Mouse (Mus musculus): ENCODE measurements at regions not wholly inside any gene's neighbourhood (a gene's known extent, or its start where the extent isn't known, plus 50 kb on each side); places are given as distances from the start of the nearest gene placed in this dataset.

GRCm38 (mm10) chr7:36090291-36091123 is 287.7 kb upstream of the Zfp507 start:
- ATAC-seq = no peak
- H3K27ac ChIP-seq (ENCODE audit: low read depth, low read length) = no peak overlapping the region
- no peaks in the 10 kb centered on the region for H3K27me3 ChIP-seq (replicated peaks; ENCODE audit: control insufficient read depth, insufficient read depth, low read length)
- no peaks in the 10 kb centered on the region for H3K4me1 ChIP-seq (ENCODE audit: control insufficient read depth, insufficient read depth, low read depth, low read length)
- H3K36me3 ChIP-seq (ENCODE audit: control insufficient read depth, insufficient read depth, low read length) = no peaks in the 10 kb centered on the region
- no peak overlapping the region for H3K4me2 ChIP-seq (ENCODE audit: low read length)
- no peaks in the 10 kb centered on the region for H3K9me3 ChIP-seq (ENCODE audit: control insufficient read depth, low read length)
- no peak overlapping the region for H3K4me3 ChIP-seq (ENCODE audit: low read length)
- WGBS = 55% methylated on average over 22 of the region's 22 CpGs
- no peak overlapping the region for H3K9ac ChIP-seq (ENCODE audit: low read depth, low read length)

DNA sequence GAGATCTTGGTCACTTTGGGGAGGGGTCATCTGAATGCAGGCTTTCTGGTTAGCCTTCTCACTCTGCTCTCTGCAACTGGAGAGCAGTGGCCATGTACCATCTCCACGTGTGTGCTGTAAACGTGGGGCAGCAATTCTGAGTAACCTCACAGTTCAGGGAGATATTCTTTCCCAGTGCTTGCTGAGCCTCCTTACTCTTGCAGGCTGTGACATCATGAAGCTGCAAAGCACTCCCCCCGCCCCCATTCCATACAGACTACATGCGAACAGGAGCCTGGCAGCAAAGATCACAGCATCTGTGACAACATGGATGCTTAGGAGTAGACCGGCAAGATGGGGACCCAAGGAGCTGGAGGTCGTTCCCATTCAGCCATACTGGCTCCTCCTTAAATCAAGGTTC is 284.8 kb upstream of the Zfp507 start:
- Histone ChIP-seq H3K4me3 (ENCODE audit: low read length) (no peak overlapping the region), H3K4me1 (ENCODE audit: control insufficient read depth, insufficient read depth, low read depth, low read length) (no peaks in the 10 kb centered on the region), H3K27me3 (replicated peaks; ENCODE audit: control insufficient read depth, insufficient read depth, low read length) (no peaks in the 10 kb centered on the region), H3K9me3 (ENCODE audit: control insufficient read depth, low read length) (no peaks in the 10 kb centered on the region), H3K36me3 (ENCODE audit: control insufficient read depth, insufficient read depth, low read length) (no peaks in the 10 kb centered on the region), H3K27ac (ENCODE audit: low read depth, low read length) (no peak overlapping the region), H3K4me2 (ENCODE audit: low read length) (no peak overlapping the region), H3K9ac (ENCODE audit: low read depth, low read length) (no peak overlapping the region)
- ATAC-seq = no peak
- 89% methylated on average over 6 of the region's 6 CpGs for WGBS

- H3K4me1 ChIP-seq (ENCODE audit: control insufficient read depth, insufficient read depth, low read depth, low read length) = peaks cover 10% of the 10 kb centered on the region
- H3K4me2 ChIP-seq (ENCODE audit: low read length) = no peak overlapping the region
- no peak overlapping the region for H3K9ac ChIP-seq (ENCODE audit: low read depth, low read length)
- no peaks in the 10 kb centered on the region for H3K9me3 ChIP-seq (ENCODE audit: control insufficient read depth, low read length)
- no peak overlapping the region for H3K4me3 ChIP-seq (ENCODE audit: low read length)
- WGBS = 57% methylated on average over 5 of the region's 6 CpGs
- H3K27me3 ChIP-seq (replicated peaks; ENCODE audit: control insufficient read depth, insufficient read depth, low read length) = no peaks in the 10 kb centered on the region
- no peak for ATAC-seq
- no peaks in the 10 kb centered on the region for H3K36me3 ChIP-seq (ENCODE audit: control insufficient read depth, insufficient read depth, low read length)
- H3K27ac ChIP-seq (ENCODE audit: low read depth, low read length) = no peak overlapping the region
Measured at GRCm38 (mm10) chr7:36078666-36079065, 275.9 kb upstream of the Zfp507 start.

- WGBS = 48% methylated on average over 11 of the region's 11 CpGs
- no peaks in the 10 kb centered on the region for H3K9me3 ChIP-seq (ENCODE audit: control insufficient read depth, low read length)
- no peak overlapping the region for H3K4me3 ChIP-seq (ENCODE audit: low read length)
- no peaks in the 10 kb centered on the region for H3K27me3 ChIP-seq (replicated peaks; ENCODE audit: control insufficient read depth, insufficient read depth, low read length)
- no peaks in the 10 kb centered on the region for H3K36me3 ChIP-seq (ENCODE audit: control insufficient read depth, insufficient read depth, low read length)
- no peak overlapping the region for H3K4me2 ChIP-seq (ENCODE audit: low read length)
- no peak for ATAC-seq
- H3K27ac ChIP-seq (ENCODE audit: low read depth, low read length) = no peak overlapping the region
- peaks cover 12% of the 10 kb centered on the region for H3K4me1 ChIP-seq (ENCODE audit: control insufficient read depth, insufficient read depth, low read depth, low read length)
- no peak overlapping the region for H3K9ac ChIP-seq (ENCODE audit: low read depth, low read length)
Measured at GRCm38 (mm10) chr7:36078089-36078654, 275.4 kb upstream of the Zfp507 start.

DNA sequence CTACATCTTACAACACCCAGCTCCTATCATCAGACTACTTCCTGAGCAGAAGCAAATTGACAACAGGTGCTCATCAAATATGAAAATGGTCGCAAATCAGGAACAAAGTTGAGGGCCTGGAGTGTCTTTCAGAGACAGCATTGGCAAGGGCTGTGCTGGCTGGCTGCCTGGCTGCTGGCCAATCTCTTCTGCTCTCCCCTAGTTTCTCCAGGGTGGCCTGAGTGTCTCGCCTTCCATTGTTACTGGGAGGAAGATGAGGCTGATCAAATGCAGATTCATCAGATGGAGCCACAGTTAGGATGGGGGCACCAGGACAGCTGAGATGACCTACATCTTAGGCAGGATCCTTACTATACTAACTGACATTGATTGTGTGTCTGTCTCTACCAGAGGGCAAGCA is 274.5 kb upstream of the Zfp507 start:
- Histone ChIP-seq H3K9me3 (ENCODE audit: control insufficient read depth, low read length) (no peaks in the 10 kb centered on the region), H3K27ac (ENCODE audit: low read depth, low read length) (no peak overlapping the region), H3K4me3 (ENCODE audit: low read length) (no peak overlapping the region), H3K4me2 (ENCODE audit: low read length) (no peak overlapping the region), H3K9ac (ENCODE audit: low read depth, low read length) (no peak overlapping the region), H3K27me3 (replicated peaks; ENCODE audit: control insufficient read depth, insufficient read depth, low read length) (no peaks in the 10 kb centered on the region), H3K4me1 (ENCODE audit: control insufficient read depth, insufficient read depth, low read depth, low read length) (peaks cover 14% of the 10 kb centered on the region), H3K36me3 (ENCODE audit: control insufficient read depth, insufficient read depth, low read length) (no peaks in the 10 kb centered on the region)
- ATAC-seq = no peak
- WGBS = 49% methylated on average over 2 of the region's 2 CpGs

DNA sequence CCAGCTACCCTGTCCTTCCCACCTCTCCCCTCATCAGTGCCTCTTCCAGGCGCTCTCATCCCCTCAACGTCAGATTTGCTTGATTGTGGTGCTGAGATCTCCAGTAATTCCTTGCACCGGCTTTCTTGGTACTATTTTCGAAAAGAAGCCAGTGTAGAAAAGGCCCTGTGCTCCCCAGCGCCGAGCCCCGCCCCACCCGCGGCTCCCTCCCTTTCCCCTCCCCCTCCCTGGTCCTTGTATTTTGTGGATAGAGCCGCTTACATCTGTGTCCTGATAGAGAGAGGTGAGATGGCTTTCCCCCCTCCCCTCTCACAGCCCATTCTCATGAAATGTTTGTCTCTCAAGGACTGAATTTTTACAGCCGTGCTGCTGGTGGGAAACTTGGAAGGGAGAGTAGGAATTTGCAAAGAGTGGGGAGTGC is 273.2 kb upstream of the Zfp507 start:
- Histone ChIP-seq H3K4me3 (ENCODE audit: low read length) (peak overlapping the region; percentile 7; the same call in 1 of the 2 replicates), H3K27ac (ENCODE audit: low read depth, low read length) (peak overlapping the region; percentile 8; the same call in 1 of the 2 replicates), H3K4me1 (ENCODE audit: control insufficient read depth, insufficient read depth, low read depth, low read length) (peaks cover 16% of the 10 kb centered on the region), H3K9me3 (ENCODE audit: control insufficient read depth, low read length) (no peaks in the 10 kb centered on the region), H3K36me3 (ENCODE audit: control insufficient read depth, insufficient read depth, low read length) (no peaks in the 10 kb centered on the region), H3K27me3 (replicated peaks; ENCODE audit: control insufficient read depth, insufficient read depth, low read length) (no peaks in the 10 kb centered on the region), H3K4me2 (ENCODE audit: low read length) (peak overlapping the region; percentile 36), H3K9ac (ENCODE audit: low read depth, low read length) (peak overlapping the region; percentile 46)
- no peak for ATAC-seq
- WGBS = 2% methylated on average over 11 of the region's 11 CpGs

DNA sequence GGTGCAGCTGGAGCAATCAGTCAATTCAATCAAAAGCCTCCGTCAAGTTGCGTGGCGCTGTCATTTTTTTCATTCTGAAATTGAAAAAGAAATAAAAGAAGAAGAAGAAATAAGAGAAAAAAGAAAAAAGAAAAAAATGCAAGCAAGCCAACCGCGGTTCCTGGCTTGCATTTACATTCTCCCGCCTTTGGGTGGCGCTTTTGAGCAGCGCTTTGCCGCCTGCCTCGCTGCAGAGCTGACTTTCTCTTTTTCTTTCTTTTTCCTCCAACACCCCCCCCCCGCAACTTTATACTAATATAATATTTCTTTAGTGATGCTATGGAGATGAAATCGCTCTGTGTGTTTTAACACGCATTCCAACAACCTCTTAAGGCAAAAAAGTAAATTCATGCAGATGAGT is 269.0 kb upstream of the Zfp507 start:
- Histone ChIP-seq H3K9me3 (ENCODE audit: control insufficient read depth, low read length) (no peaks in the 10 kb centered on the region), H3K27ac (ENCODE audit: low read depth, low read length) (no peak overlapping the region), H3K27me3 (replicated peaks; ENCODE audit: control insufficient read depth, insufficient read depth, low read length) (peaks cover 5% of the 10 kb centered on the region; the same call in 1 of the 2 replicates), H3K9ac (ENCODE audit: low read depth, low read length) (no peak overlapping the region), H3K4me1 (ENCODE audit: control insufficient read depth, insufficient read depth, low read depth, low read length) (peaks cover 13% of the 10 kb centered on the region), H3K36me3 (ENCODE audit: control insufficient read depth, insufficient read depth, low read length) (no peaks in the 10 kb centered on the region), H3K4me3 (ENCODE audit: low read length) (peak overlapping the region; percentile 21; the same call in 1 of the 2 replicates), H3K4me2 (ENCODE audit: low read length) (peak overlapping the region; percentile 46)
- ATAC-seq = no peak
- 6% methylated on average over 13 of the region's 13 CpGs for WGBS

DNA sequence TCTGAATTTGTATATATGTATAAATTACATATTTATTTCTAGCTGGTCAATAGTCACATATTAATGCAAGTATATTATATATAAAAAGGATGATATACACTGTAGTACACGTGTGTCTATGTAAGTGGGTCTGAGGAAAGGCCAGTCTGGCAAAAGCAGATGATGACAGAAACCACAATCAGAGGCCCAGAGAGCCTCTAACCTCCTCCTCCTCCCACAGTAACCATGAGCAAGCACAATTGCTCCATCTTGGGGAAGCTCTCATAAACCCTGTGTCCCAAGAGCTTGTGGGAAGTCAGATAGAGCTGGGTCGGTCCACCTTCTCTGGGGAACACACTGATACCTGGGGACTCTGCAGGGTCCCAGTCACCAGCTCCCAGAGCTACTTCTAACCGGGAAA is 263.9 kb upstream of the Zfp507 start:
- H3K4me2 ChIP-seq (ENCODE audit: low read length) = no peak overlapping the region
- no peak overlapping the region for H3K4me3 ChIP-seq (ENCODE audit: low read length)
- no peak overlapping the region for H3K9ac ChIP-seq (ENCODE audit: low read depth, low read length)
- no peak overlapping the region for H3K27ac ChIP-seq (ENCODE audit: low read depth, low read length)
- H3K27me3 ChIP-seq (replicated peaks; ENCODE audit: control insufficient read depth, insufficient read depth, low read length) = peaks cover 5% of the 10 kb centered on the region; the same call in 1 of the 2 replicates
- 62% methylated on average over 3 of the region's 3 CpGs for WGBS
- no peaks in the 10 kb centered on the region for H3K9me3 ChIP-seq (ENCODE audit: control insufficient read depth, low read length)
- no peaks in the 10 kb centered on the region for H3K36me3 ChIP-seq (ENCODE audit: control insufficient read depth, insufficient read depth, low read length)
- no peak for ATAC-seq
- H3K4me1 ChIP-seq (ENCODE audit: control insufficient read depth, insufficient read depth, low read depth, low read length) = no peaks in the 10 kb centered on the region

- Histone ChIP-seq H3K27ac (ENCODE audit: low read depth, low read length) (no peak overlapping the region), H3K9me3 (ENCODE audit: control insufficient read depth, low read length) (no peaks in the 10 kb centered on the region), H3K9ac (ENCODE audit: low read depth, low read length) (no peak overlapping the region), H3K36me3 (ENCODE audit: control insufficient read depth, insufficient read depth, low read length) (no peaks in the 10 kb centered on the region), H3K4me2 (ENCODE audit: low read length) (no peak overlapping the region), H3K4me1 (ENCODE audit: control insufficient read depth, insufficient read depth, low read depth, low read length) (no peaks in the 10 kb centered on the region), H3K4me3 (ENCODE audit: low read length) (no peak overlapping the region), H3K27me3 (replicated peaks; ENCODE audit: control insufficient read depth, insufficient read depth, low read length) (no peaks in the 10 kb centered on the region)
- WGBS = 59% methylated on average over 4 of the region's 4 CpGs
- no peak for ATAC-seq
Measured at GRCm38 (mm10) chr7:36061679-36062078, 258.9 kb upstream of the Zfp507 start.

Data from hindbrain, embryonic 16.5 days (tissue).